Mouse (Mus musculus) C2C12 (cell line): ENCODE measurements around the gene Gm20388. TPM values are rescaled to one million over a fixed set of nuclear protein-coding genes. Genes with fewer than 3 reads are reported as not detected.

Experiments used
- H3K27me3 ChIP-seq: one replicate; pipeline ENCODE4 v1.6.1; 2011; ENCODE audit not compliant: control insufficient read depth, insufficient read depth, insufficient read length
- H3K36me3 ChIP-seq: one replicate; pipeline ENCODE4 v1.6.1; 2011; ENCODE audit not compliant: control insufficient read depth, insufficient read depth
- H3K4me3 ChIP-seq: one replicate; pipeline ENCODE4 v1.5.1; 2011; ENCODE audit warnings: mild to moderate bottlenecking, control low read depth; ENCODE audit not compliant: poor library complexity, insufficient read depth, severe bottlenecking
- H3K79me2 ChIP-seq: one replicate; pipeline ENCODE4 v1.6.1; 2011; ENCODE audit not compliant: control insufficient read depth, insufficient read depth
- H3K79me3 ChIP-seq: one replicate; pipeline ENCODE4 v1.6.1; 2011; ENCODE audit warnings: low read depth, control low read depth
- H3ac ChIP-seq: one replicate; pipeline ENCODE3; 2011; ENCODE audit warnings: low read depth; ENCODE audit not compliant: control insufficient read depth, insufficient read length
- CEBPB ChIP-seq: IDR thresholded peaks from one replicate; pipeline ENCODE4 v1.6.1; 2011; ENCODE audit warnings: low read depth, mild to moderate bottlenecking, control low read depth, moderate library complexity
- CTCF ChIP-seq: IDR thresholded peaks from one replicate; pipeline ENCODE4 v1.5.1; 2011; ENCODE audit not compliant: control insufficient read depth, insufficient read depth, insufficient read length
- FOSL1 ChIP-seq: IDR thresholded peaks from one replicate; pipeline ENCODE4 v1.8.0; 2011; ENCODE audit warnings: mild to moderate bottlenecking, low read length; ENCODE audit not compliant: poor library complexity, insufficient read depth, severe bottlenecking
- MAX ChIP-seq: IDR thresholded peaks from one replicate; pipeline ENCODE4 v1.6.1; 2011; ENCODE audit warnings: mild to moderate bottlenecking, control low read depth
- MYOD1 ChIP-seq: IDR thresholded peaks from one replicate; pipeline ENCODE4 v1.6.1; 2011; ENCODE audit warnings: low read depth; ENCODE audit not compliant: control insufficient read depth, insufficient read length
- MYOG ChIP-seq: IDR thresholded peaks from one replicate; pipeline ENCODE4 v1.6.1; 2011; ENCODE audit not compliant: control insufficient read depth, insufficient read length; ENCODE audit errors: extremely low read depth
- USF1 ChIP-seq: IDR thresholded peaks from one replicate; pipeline ENCODE4 v1.6.1; 2011; ENCODE audit warnings: low read depth, mild to moderate bottlenecking, control low read depth, moderate library complexity
- polyA plus RNA-seq: library from polyadenylated mRNA; unstranded; fragments of >200 nt; fragmentation: generic; extraction: Trizol; gene quantifications from one replicate; pipeline ENCODE4 v1.2.1, GENCODE M21; 2012; ENCODE audit warnings: missing spikeins

The Gm20388 gene
- polyA plus RNA-seq, 1 experiment: 15.0 TPM

DNA sequence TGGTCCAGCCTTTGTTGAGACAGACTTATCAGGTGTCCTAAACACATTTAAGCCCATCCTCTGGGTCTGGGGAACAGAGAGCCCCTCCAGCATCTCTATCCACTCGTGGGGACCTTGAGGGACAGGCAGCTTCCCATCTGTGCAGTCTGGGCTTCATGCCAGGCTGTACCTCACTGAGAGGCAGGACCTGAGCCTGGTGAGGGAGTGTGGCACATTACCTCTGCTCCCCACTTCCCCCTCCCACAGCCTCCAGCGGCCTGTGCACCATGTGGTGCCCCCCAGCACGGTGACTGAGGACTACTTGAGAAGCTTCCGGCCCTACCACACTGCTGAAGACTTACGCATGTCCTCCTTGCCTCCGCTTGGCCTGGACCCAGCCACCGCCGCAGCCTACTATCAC, 656.0 kb downstream of the Gm20388 start:
- Histone ChIP-seq H3K27me3 (no peaks in the 10 kb centered on the region), H3K36me3 (peaks cover 46% of the 10 kb centered on the region), H3K79me3 (no peaks in the 10 kb centered on the region), H3ac (no peak overlapping the region), H3K79me2 (peaks cover 5% of the 10 kb centered on the region), H3K4me3 (no peak overlapping the region)
- TF ChIP-seq FOSL1: no peak
- no peak for TF ChIP-seq CEBPB
- TF ChIP-seq USF1: no peak
- TF ChIP-seq MYOD1: no peak

DNA sequence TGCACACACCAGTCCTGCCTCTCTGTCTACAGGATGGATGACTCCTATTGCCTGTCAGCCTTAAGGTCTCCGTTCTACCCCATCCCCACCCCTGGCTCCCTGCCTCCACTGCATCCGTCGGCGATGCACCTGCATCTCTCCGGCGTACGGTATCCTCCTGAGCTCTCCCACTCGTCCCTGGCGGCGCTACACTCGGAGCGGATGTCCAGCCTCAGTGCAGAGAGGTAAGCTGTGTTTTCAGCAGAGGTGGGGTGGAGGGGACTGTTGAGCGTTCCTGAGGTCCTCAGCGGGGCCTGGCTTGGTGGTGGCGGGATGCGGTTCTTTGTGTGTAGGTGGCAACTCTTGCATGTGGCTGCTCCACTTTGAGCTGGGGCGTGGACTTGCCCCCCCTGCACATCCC, 657.1 kb downstream of the Gm20388 start:
- no peaks in the 10 kb centered on the region for H3K79me3 ChIP-seq
- peaks cover 56% of the 10 kb centered on the region for H3K36me3 ChIP-seq
- H3ac ChIP-seq: no peak overlapping the region
- no peaks in the 10 kb centered on the region for H3K27me3 ChIP-seq
- no peaks in the 10 kb centered on the region for H3K79me2 ChIP-seq
- TF ChIP-seq FOSL1 (no peak), CEBPB (no peak), USF1 (no peak), MYOG (no peak), MYOD1 (no peak), CTCF (no peak), MAX (no peak)
- H3K4me3 ChIP-seq: no peak overlapping the region

DNA sequence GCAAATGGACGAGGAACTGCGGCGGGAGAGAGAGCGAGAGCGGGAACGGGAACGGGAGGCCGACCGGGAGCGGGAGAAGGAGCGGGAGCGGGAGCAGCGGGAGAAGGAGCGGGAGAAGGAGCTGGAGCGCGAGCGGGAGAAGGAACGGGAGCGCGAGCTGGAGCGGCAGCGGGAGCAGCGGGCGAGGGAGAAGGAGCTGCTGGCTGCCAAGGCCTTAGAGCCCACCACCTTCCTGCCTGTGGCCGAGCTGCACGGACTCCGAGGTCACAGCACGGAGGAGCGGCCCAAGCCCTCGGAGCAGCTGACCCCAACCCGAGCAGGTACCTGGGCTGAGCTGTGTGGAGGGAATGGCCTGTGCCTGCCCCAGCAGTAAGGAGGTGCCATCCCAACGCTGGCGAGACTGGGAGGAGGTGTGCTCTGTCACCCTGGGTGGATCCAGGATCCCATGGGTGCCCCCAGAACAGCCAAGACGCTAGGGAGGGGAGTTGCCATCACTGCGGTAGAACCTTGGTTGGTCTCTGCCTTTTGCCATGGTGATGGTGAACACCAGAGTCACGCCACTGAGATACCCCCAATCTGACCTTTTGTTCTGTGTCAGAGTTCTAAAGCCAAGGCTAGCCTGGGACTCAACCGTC, 657.6 kb downstream of the Gm20388 start:
- TF ChIP-seq MAX (no peak), USF1 (no peak), FOSL1 (no peak), CTCF (no peak), CEBPB (no peak), MYOG (no peak), MYOD1 (no peak)
- Histone ChIP-seq H3ac (no peak overlapping the region), H3K79me2 (no peaks in the 10 kb centered on the region), H3K36me3 (peaks cover 62% of the 10 kb centered on the region), H3K27me3 (no peaks in the 10 kb centered on the region), H3K4me3 (no peak overlapping the region), H3K79me3 (no peaks in the 10 kb centered on the region)

DNA sequence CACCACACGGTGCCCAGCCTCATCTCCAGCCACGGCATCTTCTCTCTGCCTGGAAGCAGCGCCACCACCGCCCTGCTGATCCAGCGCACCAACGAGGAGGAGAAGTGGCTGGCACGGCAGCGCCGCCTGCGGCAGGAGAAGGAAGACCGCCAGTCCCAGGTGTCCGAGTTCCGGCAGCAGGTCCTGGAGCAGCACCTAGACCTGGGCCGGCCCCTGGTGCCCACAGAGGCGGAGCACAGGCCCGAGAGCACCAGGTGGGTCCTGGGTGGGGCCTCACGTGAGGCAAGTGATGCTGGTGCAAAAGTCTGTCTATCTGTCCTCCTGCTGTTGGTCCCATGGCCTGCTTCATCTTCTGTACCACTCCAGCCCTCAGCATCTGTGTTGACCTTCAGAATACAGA, 658.5 kb downstream of the Gm20388 start:
- H3K36me3 ChIP-seq: peaks cover 69% of the 10 kb centered on the region
- no peaks in the 10 kb centered on the region for H3K79me3 ChIP-seq
- no peaks in the 10 kb centered on the region for H3K79me2 ChIP-seq
- no peaks in the 10 kb centered on the region for H3K27me3 ChIP-seq
- H3ac ChIP-seq: no peak overlapping the region
- no peak overlapping the region for H3K4me3 ChIP-seq
- no peak for TF ChIP-seq FOSL1
- TF ChIP-seq CTCF: no peak

DNA sequence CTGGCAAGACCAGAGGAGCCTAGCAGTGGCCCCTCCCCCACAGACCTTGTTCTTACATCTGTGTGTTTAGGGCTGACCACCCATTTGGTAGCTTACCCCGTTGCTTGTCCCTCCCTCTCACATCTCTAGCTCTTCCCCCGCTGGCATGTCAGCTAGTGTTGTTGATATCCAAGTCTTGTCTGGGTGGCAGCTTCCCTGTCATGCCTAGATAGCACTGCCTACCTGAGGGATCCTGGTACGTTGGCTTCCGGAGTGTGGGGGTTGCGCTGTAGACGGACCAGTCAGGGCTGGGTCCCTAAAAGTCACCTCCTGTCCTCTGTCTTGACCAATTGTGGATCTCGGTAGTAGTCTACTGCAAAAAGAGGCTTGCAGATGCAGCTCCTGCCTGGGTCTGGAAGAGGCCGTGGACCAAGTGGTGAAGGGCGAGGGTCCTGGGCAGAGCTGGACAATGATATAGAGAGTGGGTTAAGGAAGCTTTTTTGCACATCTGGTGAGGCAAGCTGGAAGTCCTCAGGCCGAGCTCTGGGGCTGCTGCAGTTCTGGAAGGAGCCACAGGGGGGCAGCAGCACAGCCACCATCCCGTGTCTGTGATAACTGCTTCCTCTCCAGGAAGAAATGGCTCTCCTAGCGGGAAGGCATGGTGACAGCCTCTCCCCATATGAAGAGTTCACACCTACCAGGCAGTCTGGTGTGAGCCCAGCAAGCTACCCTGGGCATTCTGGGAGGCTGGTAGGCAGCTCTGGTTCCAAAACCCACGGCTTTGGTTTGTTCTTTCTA, 659.5 kb downstream of the Gm20388 start:
- peak; percentile 73 for TF ChIP-seq CTCF
- TF ChIP-seq MYOG: no peak
- Histone ChIP-seq H3K4me3 (no peak overlapping the region), H3ac (no peak overlapping the region), H3K79me3 (no peaks in the 10 kb centered on the region), H3K79me2 (no peaks in the 10 kb centered on the region), H3K27me3 (no peaks in the 10 kb centered on the region), H3K36me3 (peaks cover 71% of the 10 kb centered on the region)

DNA sequence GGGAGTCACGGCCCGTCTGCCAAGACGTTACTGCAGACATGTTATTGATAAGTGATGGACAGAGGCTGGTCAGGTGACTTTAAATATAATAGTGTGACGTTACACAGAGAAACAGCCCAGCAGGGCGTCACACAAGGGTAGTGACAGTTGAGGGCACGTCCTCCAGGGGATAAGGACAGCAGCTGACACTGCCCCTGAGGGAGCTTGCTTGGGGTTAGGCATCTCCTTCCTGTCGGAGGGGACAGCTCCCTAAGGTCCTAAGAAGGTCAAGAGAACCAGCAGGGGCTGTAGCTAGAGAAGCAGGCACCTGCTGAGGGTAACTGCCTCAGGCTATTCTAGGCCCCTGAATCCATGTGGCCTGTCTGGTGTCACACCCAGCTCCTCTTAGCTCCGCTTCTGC, 660.9 kb downstream of the Gm20388 start:
- no peaks in the 10 kb centered on the region for H3K79me3 ChIP-seq
- TF ChIP-seq FOSL1 (no peak), USF1 (no peak), MYOD1 (no peak), MAX (no peak), CTCF (no peak), MYOG (no peak), CEBPB (no peak)
- H3K79me2 ChIP-seq: no peaks in the 10 kb centered on the region
- H3K36me3 ChIP-seq: peaks cover 74% of the 10 kb centered on the region
- H3K4me3 ChIP-seq: no peak overlapping the region
- no peak overlapping the region for H3ac ChIP-seq
- H3K27me3 ChIP-seq: no peaks in the 10 kb centered on the region
